Mouse (Mus musculus) monocyte, adult 5-6 weeks (primary cell): ENCODE results near the gene Jak2. TPM values are rescaled to one million over a fixed set of nuclear protein-coding genes. Genes with fewer than 3 reads are reported as not detected.

Source experiments
- ATAC-seq: fragments of 153-309, 156-312 bp; replicated peaks from 2 replicates; pipeline ENCODE4 v1.8.0; 2017; ENCODE audit warnings: mild to moderate bottlenecking; ENCODE audit not compliant: low TSS enrichment, insufficient number of reproducible peaks, severe bottlenecking, poor library complexity, low FRiP score
- total RNA-seq: library from RNA; stranded (forward); fragments of 200-1000, 200-491, 200-594 nt; gene quantifications from 3 replicates; pipeline ENCODE4 v1.2.3, GENCODE M21; 2017

Gene Jak2
- total RNA-seq, 1 experiment from 2014 or later = 123 TPM

DNA sequence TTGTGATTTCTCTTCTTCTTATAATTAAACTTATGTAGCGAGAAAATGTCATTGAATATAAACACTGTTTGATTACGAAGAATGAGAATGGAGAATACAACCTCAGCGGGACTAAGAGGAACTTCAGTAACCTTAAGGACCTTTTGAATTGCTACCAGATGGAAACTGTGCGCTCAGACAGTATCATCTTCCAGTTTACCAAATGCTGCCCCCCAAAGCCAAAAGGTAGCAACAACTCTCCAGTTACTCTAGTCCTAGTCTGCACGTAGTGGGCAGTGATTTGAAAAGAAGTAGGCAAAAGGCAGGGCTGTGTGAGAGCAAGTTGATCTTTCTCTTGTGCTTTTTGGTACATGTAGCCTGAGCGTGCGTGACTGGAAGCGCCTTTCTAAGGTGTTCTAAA is 36.2 kb downstream of the Jak2 start:
- ATAC-seq = no peak

DNA sequence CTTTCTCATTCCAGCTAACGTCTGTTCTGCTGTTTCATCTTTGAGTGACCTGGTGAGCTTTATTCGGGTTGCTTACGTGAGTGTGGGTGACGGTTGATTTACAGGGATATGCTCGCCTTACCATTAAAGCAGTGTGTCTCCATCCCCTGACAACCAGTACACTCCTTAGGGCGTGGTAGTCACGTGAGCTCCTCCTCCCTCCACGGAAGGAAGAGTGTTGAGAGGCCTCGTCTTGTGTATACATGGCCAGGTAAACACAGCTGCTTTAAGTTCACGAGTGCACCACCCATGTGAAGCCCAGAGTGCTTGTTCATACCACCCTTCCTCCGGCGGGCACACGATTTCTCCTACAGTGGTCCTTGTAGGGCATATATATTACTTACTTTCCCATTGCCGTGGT is 39.9 kb downstream of the Jak2 start:
- no peak for ATAC-seq

- ATAC-seq = no peak
These were observed 40.9 kb downstream of the Jak2 start for GRCm38 (mm10) chr19:29292546-29292945.

DNA sequence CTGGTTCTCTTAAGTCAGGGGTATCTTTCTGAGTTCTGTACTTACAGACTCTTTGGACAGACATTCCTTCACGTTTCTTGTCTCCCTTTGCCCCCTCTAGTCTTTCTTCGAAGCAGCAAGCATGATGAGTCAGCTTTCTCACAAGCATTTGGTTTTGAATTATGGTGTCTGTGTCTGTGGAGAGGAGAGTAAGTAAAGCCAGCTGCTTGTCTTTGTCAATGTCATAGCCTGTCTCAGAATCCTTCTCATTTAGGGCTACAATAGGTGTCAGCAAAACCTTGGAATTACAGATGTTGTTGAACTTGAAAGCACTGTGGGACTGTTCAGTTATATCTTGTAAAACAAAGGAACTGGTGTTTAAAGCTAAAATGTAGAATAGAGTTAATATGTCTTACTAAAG is 43.1 kb downstream of the Jak2 start:
- ATAC-seq = no peak

DNA sequence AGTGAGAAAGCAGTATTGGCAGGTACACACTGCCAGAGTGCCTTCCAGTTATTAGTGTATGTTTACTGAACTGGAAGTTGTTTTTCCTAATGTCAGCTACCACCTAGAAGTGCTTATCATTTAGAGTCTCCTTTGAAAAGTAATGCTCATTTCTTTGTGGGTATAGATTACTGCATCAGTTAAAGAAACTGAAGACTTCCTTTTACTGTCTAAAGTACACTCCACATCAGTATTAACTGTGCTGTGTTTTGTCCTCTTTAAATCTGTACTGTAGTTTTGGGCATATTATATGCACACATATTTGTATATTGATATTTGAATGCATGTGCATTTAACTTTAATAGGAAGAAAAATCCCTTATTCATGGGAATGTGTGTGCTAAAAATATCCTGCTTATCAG is 44.5 kb downstream of the Jak2 start:
- no peak for ATAC-seq

DNA sequence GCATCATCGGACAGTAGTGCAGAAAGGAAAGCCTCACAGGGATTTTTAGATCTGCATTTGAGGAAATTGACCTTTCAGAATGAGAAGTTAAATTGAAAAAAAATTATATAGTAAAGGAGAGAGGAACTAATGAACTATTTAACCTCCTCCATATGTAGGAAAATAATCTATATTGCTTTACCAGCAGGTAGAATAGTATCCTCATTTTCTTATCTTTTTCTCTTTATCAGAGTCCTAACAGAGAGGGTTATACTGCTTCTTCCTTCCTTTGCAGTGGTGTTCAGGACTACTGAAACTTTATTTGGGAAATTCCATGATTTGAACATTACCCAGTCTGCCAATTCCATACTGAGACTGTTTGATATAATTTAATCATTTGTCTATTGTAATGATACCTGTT is 45.7 kb downstream of the Jak2 start:
- ATAC-seq = no peak

- no peak for ATAC-seq
These were observed 49.3 kb downstream of the Jak2 start for GRCm38 (mm10) chr19:29300919-29301318.

- ATAC-seq = no peak
These were observed 50.5 kb downstream of the Jak2 start for GRCm38 (mm10) chr19:29302119-29302518.

DNA sequence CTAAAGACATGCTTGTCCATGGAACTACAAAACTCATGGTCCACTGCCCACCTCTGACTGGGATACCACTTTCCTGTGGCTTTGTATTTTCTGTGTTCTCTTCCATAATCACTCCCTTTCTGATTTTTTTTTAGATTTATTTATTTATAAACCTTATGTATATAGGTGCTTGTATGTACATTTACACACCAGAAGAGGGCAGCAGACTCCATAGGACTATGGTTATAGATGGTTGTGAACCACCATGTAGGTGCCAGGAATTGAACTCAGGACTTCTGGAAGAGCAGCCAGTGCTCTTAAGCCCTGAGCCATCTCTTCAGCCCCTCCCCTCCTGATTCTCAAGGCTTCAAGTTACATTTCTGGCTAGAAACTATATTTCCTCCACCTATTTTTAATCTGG is 57.2 kb downstream of the Jak2 start:
- ATAC-seq = no peak

DNA sequence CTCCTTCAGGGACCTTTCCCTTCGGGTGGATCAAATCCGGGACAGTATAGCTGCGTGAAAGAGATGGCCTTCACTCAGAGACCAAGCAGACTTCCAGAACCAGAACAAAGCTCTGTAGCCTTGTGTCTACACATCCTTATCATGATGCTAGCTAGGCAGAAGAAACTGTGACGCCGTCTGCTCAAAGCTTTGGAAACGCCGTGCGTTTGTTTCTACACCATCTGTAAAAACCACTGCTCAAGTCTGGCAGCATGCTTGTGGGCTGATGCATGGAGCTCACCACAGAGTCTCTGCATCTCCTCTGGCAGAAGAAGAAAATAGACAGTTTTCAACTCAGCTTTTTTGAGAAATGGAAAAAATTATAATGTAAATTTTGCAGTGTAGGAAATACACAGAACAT is 60.2 kb downstream of the Jak2 start:
- ATAC-seq = no peak

GRCm38 (mm10) chr19:29312661-29313060 is 61.0 kb downstream of the Jak2 start:
- no peak for ATAC-seq

GRCm38 (mm10) chr19:29323416-29324049 is 71.9 kb downstream of the Jak2 start:
- ATAC-seq = no peak

DNA sequence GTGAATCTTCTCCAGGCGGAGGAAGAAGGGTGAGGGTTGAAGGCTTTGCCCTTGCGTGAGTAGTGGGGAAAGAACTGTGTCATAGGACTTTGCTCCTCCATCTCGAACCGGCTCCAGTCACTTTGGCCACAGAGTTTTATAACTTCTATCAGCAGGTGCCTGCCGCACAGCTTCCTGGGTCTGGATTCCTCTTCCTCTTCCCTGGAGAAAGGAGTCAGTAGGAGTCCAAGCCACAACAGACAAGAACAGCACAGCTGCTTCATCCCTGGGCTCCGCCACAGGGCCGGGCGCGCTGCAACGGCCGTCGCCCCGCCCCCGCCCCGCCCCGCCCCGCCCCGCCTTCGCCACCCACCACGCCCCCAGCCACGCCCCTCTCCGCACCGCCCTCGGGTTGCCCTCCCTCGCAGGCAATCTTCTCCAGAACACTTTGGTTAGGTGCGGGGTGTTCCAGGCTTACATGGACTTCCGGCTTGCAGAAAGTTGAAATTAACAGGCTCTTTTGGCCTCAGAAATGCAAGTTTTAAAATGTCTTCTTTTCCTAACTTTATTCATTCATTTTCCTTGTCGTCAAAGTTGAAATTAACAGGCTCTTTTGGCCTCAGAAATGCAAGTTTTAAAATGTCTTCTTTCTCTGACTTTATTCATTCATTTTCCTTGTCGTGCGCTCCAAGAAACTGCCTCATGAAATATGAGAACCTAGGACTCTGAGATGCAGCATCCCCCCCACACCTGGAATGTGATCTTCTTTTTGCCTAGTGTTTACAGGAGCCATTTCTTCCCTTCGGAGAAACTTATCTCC is 73.6 kb downstream of the Jak2 start, which contains the start of gene Insl6:
TSS of gene Insl6 (minus strand) at position 304 of the 799 bp plus-strand sequence.
- ATAC-seq = peak; percentile 73

GRCm38 (mm10) chr19:29325852-29326180 is 74.2 kb downstream of the Jak2 start:
- ATAC-seq = no peak

- ATAC-seq = no peak
These were observed 74.8 kb downstream of the Jak2 start for GRCm38 (mm10) chr19:29326396-29326795.

DNA sequence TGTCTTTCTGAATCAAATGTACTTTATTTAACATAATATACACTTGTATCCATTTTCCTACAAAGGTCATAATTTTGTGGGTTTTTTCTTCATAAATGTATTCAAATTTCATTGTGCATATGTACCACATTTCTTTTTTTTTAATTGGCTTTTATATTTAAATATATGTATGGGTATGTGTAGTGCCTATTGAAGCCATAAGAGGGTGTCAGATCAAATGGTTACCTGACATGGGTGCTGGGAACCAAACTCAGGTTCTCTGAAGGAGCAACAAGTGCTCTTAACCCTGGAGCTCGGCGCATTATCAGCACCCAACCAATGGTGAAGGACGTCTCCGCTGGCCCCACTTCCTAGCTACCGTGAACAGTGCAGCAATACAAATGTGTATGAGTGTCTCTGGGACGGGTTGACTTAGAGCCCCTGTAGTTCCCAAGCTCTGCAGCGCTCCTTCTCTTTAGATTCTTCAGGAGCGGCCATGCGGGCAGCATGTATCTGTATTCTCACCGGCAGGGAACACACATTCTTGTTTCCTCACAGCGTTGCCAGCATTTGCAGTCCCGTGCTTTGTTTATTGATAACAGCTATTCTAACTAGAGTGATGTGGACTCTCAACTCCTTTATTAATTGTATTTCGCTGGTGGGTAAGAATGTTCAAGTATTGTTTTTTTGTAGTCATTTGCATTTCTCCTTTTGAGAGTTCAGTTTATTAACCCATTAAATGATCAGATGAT is 75.4 kb downstream of the Jak2 start:
- ATAC-seq = no peak

GRCm38 (mm10) chr19:29334068-29334745 is 82.6 kb downstream of the Jak2 start, which contains the start of gene Rln1:
TSS of gene Rln1 (minus strand) at chr19:29334670.
- ATAC-seq = no peak

- no peak for ATAC-seq
These were observed 85.0 kb downstream of the Jak2 start for GRCm38 (mm10) chr19:29336624-29337023.

DNA sequence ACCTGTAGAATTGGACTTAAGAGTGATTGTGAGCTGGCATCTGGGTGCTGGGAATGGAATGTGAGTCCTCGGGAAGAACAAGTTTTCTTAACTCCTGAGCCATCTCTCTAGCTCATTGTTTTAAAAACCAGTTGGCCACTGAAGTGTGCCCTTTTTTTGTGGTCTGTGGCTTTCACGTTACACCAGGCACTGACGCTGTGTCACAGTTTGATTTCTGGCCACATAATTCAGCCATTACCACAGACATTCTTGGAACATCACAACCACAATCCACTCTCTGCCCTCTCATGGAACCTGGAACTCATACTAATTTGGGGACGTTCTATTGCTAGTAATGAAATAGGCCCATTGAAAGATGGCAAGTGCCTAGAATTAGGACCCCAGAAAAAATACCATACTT is 89.4 kb downstream of the Jak2 start:
- ATAC-seq = no peak
